Mouse (Mus musculus) urinary bladder, postnatal 10 days (tissue): Measurements from ENCODE around the gene Ica1l.
"Not testable (repeated sequence)": the region's sequence is repeated elsewhere in the genome, so short reads cannot be mapped to it uniquely, and the experiment has no call there.

Experiments used
- DNase-seq: peaks from one replicate; pipeline ENCODE4 v3.0.0; 2022; ENCODE audit warnings: low spot score

Ica1l gene

GRCm38 (mm10) chr1:60042796-60043469, at the start of gene Ica1l:
Gene Ica1l (minus strand): TSS chr1:60043184.
- DNase-seq = no peak

- DNase-seq = no peak
Observed at GRCm38 (mm10) chr1:60076411-60076810, 33.4 kb upstream of the Ica1l start.

GRCm38 (mm10) chr1:60075590-60075989, 32.6 kb upstream of the Ica1l start:
- no peak for DNase-seq

DNA sequence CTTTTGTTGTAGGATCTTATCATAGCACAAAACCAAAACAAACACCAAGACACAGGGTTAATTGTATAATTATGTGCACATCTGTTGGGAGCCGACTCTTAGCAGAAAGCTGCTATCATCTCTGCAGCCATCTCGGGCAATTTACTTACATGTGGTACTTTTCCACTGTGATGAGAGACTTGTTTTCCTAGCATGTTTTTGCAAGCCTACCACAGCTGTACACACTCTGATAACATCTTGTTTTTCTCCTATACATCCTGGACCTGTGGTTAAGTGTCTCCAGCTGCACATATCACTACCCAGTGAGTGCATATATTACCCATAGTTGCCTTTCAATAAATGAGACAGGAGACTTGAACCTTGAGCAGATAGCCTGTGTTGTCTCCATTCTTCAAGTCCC, 32.0 kb upstream of the Ica1l start:
- DNase-seq = no peak

- not testable (repeated sequence) for DNase-seq
Observed at GRCm38 (mm10) chr1:60070725-60071124, 27.7 kb upstream of the Ica1l start.

- no peak for DNase-seq
Observed at GRCm38 (mm10) chr1:60056310-60056709, 13.3 kb upstream of the Ica1l start.

GRCm38 (mm10) chr1:60054659-60055058, 11.7 kb upstream of the Ica1l start:
- no peak for DNase-seq

GRCm38 (mm10) chr1:60047481-60047880, 4.5 kb upstream of the Ica1l start:
- DNase-seq = not testable (repeated sequence)

GRCm38 (mm10) chr1:60044595-60044994, 1.6 kb upstream of the Ica1l start:
- no peak for DNase-seq

DNA sequence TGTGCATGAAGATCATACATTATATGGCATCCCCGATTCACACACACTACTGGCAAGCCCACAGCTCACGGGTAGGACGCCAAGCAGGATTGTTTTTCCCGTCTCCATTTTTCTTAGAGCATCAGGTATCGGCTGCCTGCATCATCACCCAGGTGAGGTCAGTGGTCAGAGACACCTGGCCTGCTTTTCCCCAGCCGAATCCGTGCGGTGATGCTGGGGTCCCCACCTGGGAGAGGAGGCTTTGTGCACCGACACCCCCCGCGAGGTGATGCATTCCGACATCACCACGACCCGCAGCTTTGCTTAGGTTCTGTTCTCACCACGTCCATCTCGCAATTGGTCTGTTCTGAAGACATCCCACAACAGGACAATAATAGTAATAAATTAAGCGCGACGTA, 587 bp downstream of the Ica1l start:
- DNase-seq = no peak

GRCm38 (mm10) chr1:60035044-60035443, 7.9 kb downstream of the Ica1l start:
- DNase-seq = no peak

- DNase-seq = no peak
Observed at GRCm38 (mm10) chr1:60017031-60017469, 25.9 kb downstream of the Ica1l start.

DNA sequence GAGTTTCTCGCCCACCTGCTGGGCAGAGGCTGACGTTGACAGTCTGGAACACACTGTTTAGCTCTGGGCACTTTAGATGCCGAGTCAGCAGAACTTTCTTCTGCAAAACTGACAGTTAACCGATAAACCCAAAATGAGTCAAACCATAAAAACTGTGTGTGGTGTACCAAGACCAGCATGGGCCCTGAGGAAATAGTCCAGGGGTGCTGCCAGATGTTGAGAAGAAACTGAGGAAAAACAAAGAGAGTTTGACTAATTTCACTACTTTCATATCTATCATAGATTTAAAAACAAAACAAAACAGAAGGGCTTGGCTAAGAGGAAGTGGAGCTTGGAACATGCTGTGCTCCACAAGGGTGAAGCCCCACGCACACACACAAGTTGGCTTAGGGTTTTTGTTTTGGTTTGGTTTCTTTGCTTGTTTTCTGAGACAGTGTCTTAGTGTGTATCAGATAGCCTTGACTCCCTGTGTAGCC, 26.8 kb downstream of the Ica1l start:
- DNase-seq = no peak

DNA sequence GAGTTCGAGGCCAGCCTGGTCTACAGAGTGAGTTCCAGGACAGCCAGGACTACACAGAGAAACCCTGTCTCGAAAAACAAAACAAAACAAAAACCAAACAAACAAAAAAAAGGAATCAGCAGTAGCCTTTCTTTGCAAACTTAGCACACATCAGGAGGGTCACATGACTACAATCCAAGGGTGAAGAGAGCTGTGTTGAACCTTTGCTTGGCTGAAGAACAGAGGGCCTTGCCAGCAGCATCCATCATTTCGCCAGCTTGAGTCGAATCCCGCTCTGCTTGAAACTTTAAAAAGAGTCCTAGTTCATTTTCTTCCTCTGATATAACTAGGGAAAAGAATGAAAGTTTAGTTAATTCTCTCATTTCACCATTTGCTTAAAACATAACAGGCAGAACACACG, 27.5 kb downstream of the Ica1l start:
- DNase-seq = no peak

GRCm38 (mm10) chr1:60013779-60014178, 29.2 kb downstream of the Ica1l start:
- no peak for DNase-seq

DNA sequence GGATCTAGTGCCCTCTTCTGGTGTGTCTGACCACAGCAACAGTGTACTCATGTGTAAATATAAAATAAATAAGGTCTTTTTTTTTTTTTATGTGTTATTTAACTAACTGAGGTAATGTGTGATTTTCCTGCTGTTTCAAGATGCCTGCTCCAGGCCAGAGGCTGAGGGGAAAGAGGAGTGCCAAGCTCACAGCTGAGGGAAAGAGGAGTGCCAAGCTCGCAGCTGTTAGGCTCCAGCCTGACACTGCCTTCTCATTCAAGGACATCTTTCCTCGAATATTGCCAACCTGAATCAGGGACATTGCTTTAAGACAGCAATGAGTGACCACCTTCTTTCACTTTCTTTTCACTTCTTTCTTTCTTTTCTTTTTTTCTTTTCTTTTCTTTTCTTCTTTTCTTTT, 34.2 kb downstream of the Ica1l start:
- no peak for DNase-seq

DNA sequence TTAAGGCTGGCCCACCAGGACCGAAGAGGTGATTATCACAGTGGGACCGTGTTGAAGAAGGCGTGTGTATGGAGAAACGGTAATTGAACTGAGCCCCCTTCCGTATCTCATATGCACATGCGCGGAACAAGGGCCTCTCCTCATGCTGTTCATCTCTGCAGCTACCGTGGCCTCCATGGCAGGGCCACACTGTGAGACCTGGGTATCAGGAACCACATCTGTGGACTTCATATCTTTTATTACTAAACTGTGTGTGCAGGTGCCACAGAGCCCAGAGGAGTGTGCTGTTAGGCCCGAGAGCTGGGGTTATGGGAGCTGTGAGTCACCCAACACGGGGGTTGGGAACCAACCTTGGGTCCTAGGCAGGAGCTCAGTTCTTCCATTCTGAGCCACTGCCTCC, 35.6 kb downstream of the Ica1l start:
- no peak for DNase-seq

- DNase-seq = no peak
Observed at GRCm38 (mm10) chr1:60000319-60000718, 42.7 kb downstream of the Ica1l start.

- DNase-seq = no peak
Observed at GRCm38 (mm10) chr1:59997352-59997751, 45.6 kb downstream of the Ica1l start.

- DNase-seq = no peak
Observed at GRCm38 (mm10) chr1:59995646-59996045, 47.3 kb downstream of the Ica1l start.

- no peak for DNase-seq
Observed at GRCm38 (mm10) chr1:59987399-59988040, 55.5 kb downstream of the Ica1l start.

- DNase-seq = no peak
Observed at GRCm38 (mm10) chr1:59986626-59987025, 56.4 kb downstream of the Ica1l start.

GRCm38 (mm10) chr1:59967291-59967690, 75.7 kb downstream of the Ica1l start:
- DNase-seq = no peak
